In the genomic region with DNA sequence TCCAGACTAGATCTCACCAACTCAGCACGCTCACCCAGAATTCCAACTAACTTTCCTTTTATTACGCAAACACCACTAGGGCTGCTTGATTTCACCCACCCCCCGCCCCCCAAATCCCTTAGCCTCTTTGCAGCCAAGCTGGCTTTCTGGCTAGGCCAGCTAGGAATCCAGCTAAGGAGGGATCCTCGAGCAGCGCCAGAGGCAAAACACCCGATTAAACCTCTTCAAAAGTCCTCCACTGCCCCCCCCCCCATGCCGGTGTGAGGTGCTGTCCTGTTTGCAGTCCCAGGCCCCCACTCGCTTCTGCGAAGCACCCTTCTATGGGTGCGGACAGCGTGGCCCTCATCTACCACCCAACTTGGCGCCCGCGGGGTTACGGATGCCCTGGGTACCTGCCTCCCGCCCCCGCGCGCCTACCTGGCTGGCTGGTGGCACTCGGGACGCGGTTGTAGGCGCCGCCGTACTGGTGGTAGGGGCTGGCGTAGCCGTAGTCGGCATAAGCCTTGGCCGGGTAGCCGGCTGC, we compare ENCODE assay signal across 8 mouse cellular contexts. TPM values are rescaled to one million over a fixed set of nuclear protein-coding genes. Genes with fewer than 3 reads are reported as not detected.
DNase-seq lines count a peak whose midpoint lies in the region; ATAC-seq and TF ChIP-seq lines count a peak whose summit lies in the region.

No protein-coding gene starts in this region.

- 0% methylated on average over 29 of the region's 30 CpGs for WGBS in lung, embryonic 14.5 days
- under 1% methylated on average over 30 of the region's 30 CpGs for WGBS in forebrain, embryonic 11.5 days
- under 1% methylated on average over 30 of the region's 30 CpGs for WGBS in limb, embryonic 11.5 days
- WGBS in neural tube, embryonic 15.5 days, result under 1% methylated on average over 30 of the region's 30 CpGs

- H3K36me3 ChIP-seq in lung, embryonic 14.5 days (ENCODE audit: insufficient read depth), result no peaks in the 10 kb centered on the region
- no peaks in the 10 kb centered on the region for H3K36me3 ChIP-seq in forebrain, embryonic 11.5 days (ENCODE audit: control insufficient read depth, insufficient read depth, low read length)
- no peaks in the 10 kb centered on the region for H3K36me3 ChIP-seq in limb, embryonic 11.5 days (ENCODE audit: control insufficient read depth, insufficient read depth, low read length)
- no peaks in the 10 kb centered on the region for H3K36me3 ChIP-seq in neural tube, embryonic 15.5 days

- peaks cover 82% of the 10 kb centered on the region for H3K27me3 ChIP-seq in lung, embryonic 14.5 days (ENCODE audit: insufficient read depth, low read length)
- peaks cover 63% of the 10 kb centered on the region for H3K27me3 ChIP-seq in forebrain, embryonic 11.5 days (ENCODE audit: control insufficient read depth, insufficient read depth, low read length)
- H3K27me3 ChIP-seq in limb, embryonic 11.5 days (ENCODE audit: control insufficient read depth, insufficient read depth, low read length), result peaks cover 56% of the 10 kb centered on the region
- peaks cover 78% of the 10 kb centered on the region for H3K27me3 ChIP-seq in neural tube, embryonic 15.5 days (replicated peaks)

- H3K4me2 ChIP-seq in lung, embryonic 14.5 days, result peak overlapping the region; percentile 78
- H3K4me2 ChIP-seq in forebrain, embryonic 11.5 days (ENCODE audit: low read depth, low read length, severe bottlenecking), result peak overlapping the region; percentile 83
- H3K4me2 ChIP-seq in limb, embryonic 11.5 days (ENCODE audit: low read depth, severe bottlenecking), result peak overlapping the region; percentile 57
- H3K4me2 ChIP-seq in neural tube, embryonic 15.5 days, result peak overlapping the region; percentile 75

- peak overlapping the region; percentile 44 for H3K4me3 ChIP-seq in lung, embryonic 14.5 days (ENCODE audit: low read depth, low read length)
- peak overlapping the region; percentile 56 for H3K4me3 ChIP-seq in forebrain, embryonic 11.5 days (ENCODE audit: low read depth, low read length)
- peak overlapping the region; percentile 55 for H3K4me3 ChIP-seq in limb, embryonic 11.5 days (ENCODE audit: low read depth, low read length)
- peak overlapping the region; percentile 33 for H3K4me3 ChIP-seq in neural tube, embryonic 15.5 days (replicated peaks)

- no peak for TF ChIP-seq CTCF in lung, embryonic 14.5 days (IDR thresholded peaks at IDR 0.05; ENCODE audit: low read depth)

- peak; percentile 64; the same call in 1 of the 2 replicates for ATAC-seq in lung, embryonic 14.5 days (ENCODE audit: insufficient read depth)
- ATAC-seq in forebrain, embryonic 11.5 days (replicated peaks; ENCODE audit: low FRiP score), result peak; percentile 28
- peak; percentile 37; the same call in 1 of the 2 replicates for ATAC-seq in limb, embryonic 11.5 days (ENCODE audit: insufficient number of reproducible peaks, low FRiP score, low TSS enrichment, low read depth)
- peak; percentile 55; the same call in 1 of the 2 replicates for ATAC-seq in neural tube, embryonic 15.5 days (ENCODE audit: low FRiP score)

- no peaks in the 10 kb centered on the region for H3K9me3 ChIP-seq in lung, embryonic 14.5 days (ENCODE audit: low read depth, low read length)
- H3K9me3 ChIP-seq in forebrain, embryonic 11.5 days (ENCODE audit: control insufficient read depth, low read length), result no peaks in the 10 kb centered on the region
- H3K9me3 ChIP-seq in limb, embryonic 11.5 days (ENCODE audit: control insufficient read depth, low read length), result no peaks in the 10 kb centered on the region
- no peaks in the 10 kb centered on the region for H3K9me3 ChIP-seq in neural tube, embryonic 15.5 days (replicated peaks)

- H3K27ac ChIP-seq in lung, embryonic 14.5 days (ENCODE audit: low read depth), result no peak overlapping the region
- peak overlapping the region; percentile 31 for H3K27ac ChIP-seq in forebrain, embryonic 11.5 days (ENCODE audit: low read depth, low read length)
- H3K27ac ChIP-seq in limb, embryonic 11.5 days (replicated peaks; ENCODE audit: low read depth, low read length), result no peak overlapping the region
- H3K27ac ChIP-seq in neural tube, embryonic 15.5 days (replicated peaks), result no peak overlapping the region

- DNase-seq in lung, embryonic 14.5 days, result no peak
- DNase-seq in lung, adult 18-20 months, result no peak
- DNase-seq in forebrain, embryonic 11.5 days (ENCODE audit: low spot score), result no peak
- DNase-seq in limb, embryonic 11.5 days (ENCODE audit: low spot score), result peak; percentile 50
- DNase-seq in adrenal gland, postnatal 36 days, result no peak
- DNase-seq in cerebellum, postnatal 36 days, result no peak
- DNase-seq in cerebellum, adult 18-20 months, result no peak

- no peaks in the 10 kb centered on the region for H3K4me1 ChIP-seq in lung, embryonic 14.5 days (ENCODE audit: insufficient read depth)
- H3K4me1 ChIP-seq in forebrain, embryonic 11.5 days (replicated peaks; ENCODE audit: control insufficient read depth, insufficient read depth, low read length), result peaks cover 8% of the 10 kb centered on the region; the same call in 1 of the 2 replicates
- peaks cover 11% of the 10 kb centered on the region for H3K4me1 ChIP-seq in limb, embryonic 11.5 days (ENCODE audit: control insufficient read depth, insufficient read depth, low read length)
- peaks cover 19% of the 10 kb centered on the region for H3K4me1 ChIP-seq in neural tube, embryonic 15.5 days

- H3K9ac ChIP-seq in lung, embryonic 14.5 days, result peak overlapping the region; percentile 17; the same call in 1 of the 2 replicates
- peak overlapping the region; percentile 67 for H3K9ac ChIP-seq in forebrain, embryonic 11.5 days (ENCODE audit: low read length)
- H3K9ac ChIP-seq in limb, embryonic 11.5 days (ENCODE audit: low read length), result peak overlapping the region; percentile 64
- H3K9ac ChIP-seq in neural tube, embryonic 15.5 days (replicated peaks), result 0 out of 2 replicates have a peak overlapping the region, but pooled peaks have one; percentile 20

RNA-seq across cellular contexts. Expression of gene Dlx5, which starts 0.7 kb away (rescaled TPM):
- polyA plus RNA-seq in lung, embryonic 14.5 days (2014; fragmentation: Nextera tagmentation; extraction: Ambion mirVana), result 0.14 and 0.29 TPM in 2 replicates
- polyA plus RNA-seq in forebrain, embryonic 11.5 days (2014; fragmentation: Nextera tagmentation; extraction: Ambion mirVana), result 45.5 and 47.7 TPM in 2 replicates
- polyA plus RNA-seq in limb, embryonic 11.5 days (2014; fragmentation: Nextera tagmentation; extraction: Ambion mirVana), result 15.5 and 16.3 TPM in 2 replicates
- polyA plus RNA-seq in neural tube, embryonic 15.5 days (2015; fragmentation: Nextera tagmentation; extraction: Ambion mirVana), result 0.41 and 0.83 TPM in 2 replicates
- total RNA-seq in adrenal gland, postnatal 36 days (2021), result under 1 TPM in 1 of 2 experiments, not detected in 1; 0.53 TPM

RNA-seq across cellular contexts. Expression of gene Dlx6, which starts 18.0 kb away (rescaled TPM):
- polyA plus RNA-seq in lung, embryonic 14.5 days (2014; fragmentation: Nextera tagmentation; extraction: Ambion mirVana), result not detected in 2 replicates
- polyA plus RNA-seq in forebrain, embryonic 11.5 days (2014; fragmentation: Nextera tagmentation; extraction: Ambion mirVana), result 4.5 and 7.3 TPM in 2 replicates
- 0.36 and 0.89 TPM in 2 replicates for polyA plus RNA-seq in limb, embryonic 11.5 days (2014; fragmentation: Nextera tagmentation; extraction: Ambion mirVana)
- polyA plus RNA-seq in neural tube, embryonic 15.5 days (2015; fragmentation: Nextera tagmentation; extraction: Ambion mirVana), result 0.41 TPM in 1 of 2 replicates, not detected in the other
- not detected for total RNA-seq in adrenal gland, postnatal 36 days (2021)

Comparison
In these comparisons a context has a peak if more than half of its experiments do, and no peak if none do; other contexts are left out.
1. H3K9ac ChIP-seq: peak in every context shown above with its lines; median percentile 67 in forebrain, embryonic 11.5 days; 64 in limb, embryonic 11.5 days; 20 in neural tube, embryonic 15.5 days; 17 in lung, embryonic 14.5 days.